In genomic region chr5:140858335-140858734, GRCm38 (mm10) we compare ENCODE assay signal across 12 mouse cellular contexts. TPM values are rescaled to one million over a fixed set of nuclear protein-coding genes. Genes with fewer than 3 reads are reported as not detected.
DNase-seq lines count a peak whose midpoint lies in the region; ATAC-seq and TF ChIP-seq lines count a peak whose summit lies in the region.
"Had no signal": no experiment of that assay in that cellular context is flagged by ENCODE, and none has a peak within 500 bp of the region (broad histone marks: within the 10 kb centered on the region; RNA-seq: fewer than 3 reads in every experiment).

No protein-coding gene starts in this region.

- H3K27me3 ChIP-seq in spleen, adult 2 months (ENCODE audit: control insufficient read depth, insufficient read depth, low read length) = no peaks in the 10 kb centered on the region
- H3K27me3 ChIP-seq in liver, postnatal 0 days (ENCODE audit: insufficient read depth, low read length) = no peaks in the 10 kb centered on the region
- H3K27me3 ChIP-seq: limb, embryonic 12.5 days; midbrain, embryonic 12.5 days had no signal

- peak; percentile 15 for DNase-seq in heart, postnatal 4 days
- DNase-seq in heart, adult 9 months (ENCODE audit: low spot score in 2 of 2) = no peak
- DNase-seq in spleen, adult 2 months (ENCODE audit: low read depth in 1 of 2, low spot score in 2 of 2) = peak in 1 of 2 experiments; percentile 24
- no peak for DNase-seq in spleen, postnatal 36 days (ENCODE audit: low spot score in 2 of 2)
- no peak for DNase-seq in liver, postnatal 0 days
- peak; percentile 67 for DNase-seq in thymus, postnatal 4 days
- DNase-seq in urinary bladder, postnatal 25 days (ENCODE audit: low spot score) = no peak
- no peak for DNase-seq in kidney, adult 8-10 months
- DNase-seq: cerebellum, adult 18-20 months; heart, postnatal 14 days had no signal

- no peak for TF ChIP-seq POLR2A in spleen, adult 2 months (IDR thresholded peaks at IDR 0.05; ENCODE audit: low read depth, low read length)

- H3K27ac ChIP-seq in spleen, adult 2 months (ENCODE audit: insufficient read depth, low read length) = no peak overlapping the region
- no peak overlapping the region for H3K27ac ChIP-seq in liver, postnatal 0 days (ENCODE audit: low read depth)
- H3K27ac ChIP-seq: limb, embryonic 12.5 days; midbrain, embryonic 12.5 days had no signal

- no peak overlapping the region for H3K9ac ChIP-seq in liver, postnatal 0 days (replicated peaks)
- H3K9ac ChIP-seq: limb, embryonic 12.5 days; midbrain, embryonic 12.5 days had no signal

- H3K36me3 ChIP-seq in spleen, adult 2 months (ENCODE audit: control insufficient read depth, insufficient read depth, low read length) = no peaks in the 10 kb centered on the region
- no peaks in the 10 kb centered on the region for H3K36me3 ChIP-seq in liver, postnatal 0 days (replicated peaks; ENCODE audit: insufficient read depth, low read length)
- H3K36me3 ChIP-seq: limb, embryonic 12.5 days; midbrain, embryonic 12.5 days had no signal

- no peak for ATAC-seq in liver, postnatal 0 days

- no peak overlapping the region for H3K4me2 ChIP-seq in liver, postnatal 0 days (ENCODE audit: low read depth, low read length)
- H3K4me2 ChIP-seq: limb, embryonic 12.5 days; midbrain, embryonic 12.5 days had no signal

- H3K4me3 ChIP-seq in spleen, adult 2 months (ENCODE audit: extremely low read depth, insufficient read depth, insufficient read length) = no peak overlapping the region
- no peak overlapping the region for H3K4me3 ChIP-seq in liver, postnatal 0 days (ENCODE audit: low read depth, low read length)
- H3K4me3 ChIP-seq: limb, embryonic 12.5 days; midbrain, embryonic 12.5 days had no signal

- H3K9me3 ChIP-seq in liver, postnatal 0 days (ENCODE audit: low read length) = no peaks in the 10 kb centered on the region
- H3K9me3 ChIP-seq: limb, embryonic 12.5 days; midbrain, embryonic 12.5 days had no signal

- 39% methylated on average over 3 of the region's 3 CpGs for WGBS in spleen, adult 2 months
- WGBS in liver, postnatal 0 days (ENCODE audit: insufficient replicate concordance) = 56% methylated on average over 3 of the region's 3 CpGs

- TF ChIP-seq EP300 in liver, postnatal 0 days (IDR thresholded peaks at IDR 0.05; ENCODE audit: low read depth) = no peak

- TF ChIP-seq CTCF in spleen, adult 2 months (IDR thresholded peaks at IDR 0.05; ENCODE audit: extremely low read depth, insufficient read depth, insufficient read length, insufficient replicate concordance) = peak; percentile 0; the same call in 1 of the 2 replicates
- TF ChIP-seq CTCF in liver, postnatal 0 days (IDR thresholded peaks at IDR 0.05; ENCODE audit: low read depth) = peak; percentile 59

- H3K4me1 ChIP-seq in spleen, adult 2 months (ENCODE audit: control insufficient read depth, insufficient read depth, insufficient read length) = no peaks in the 10 kb centered on the region
- H3K4me1 ChIP-seq in liver, postnatal 0 days (ENCODE audit: insufficient read depth) = no peaks in the 10 kb centered on the region
- H3K4me1 ChIP-seq: midbrain, embryonic 12.5 days had no signal

RNA-seq across cellular contexts. Expression of gene Gna12, which starts 28.1 kb away (rescaled TPM):
- total RNA-seq in heart, postnatal 4 days (2021) = 10 to 100 TPM; 85.9 to 86.8 TPM
- polyA plus RNA-seq in spleen, adult 2 months (2012; rRNA removed) = 66.8 and 67.9 TPM in 2 replicates
- polyA plus RNA-seq in liver, postnatal 0 days (2015; fragmentation: Nextera tagmentation; extraction: Ambion mirVana) = 12.7 and 14.5 TPM in 2 replicates

Comparison
In these comparisons a context has a peak if more than half of its experiments do, and no peak if none do; other contexts are left out.
1. DNase-seq: peak in heart, postnatal 4 days (single experiment) and thymus, postnatal 4 days (single experiment); none in heart, adult 9 months (0 of 2), spleen, postnatal 36 days (0 of 2), liver, postnatal 0 days (single experiment), urinary bladder, postnatal 25 days (single experiment) and kidney, adult 8-10 months (0 of 2).